In the genomic region with DNA sequence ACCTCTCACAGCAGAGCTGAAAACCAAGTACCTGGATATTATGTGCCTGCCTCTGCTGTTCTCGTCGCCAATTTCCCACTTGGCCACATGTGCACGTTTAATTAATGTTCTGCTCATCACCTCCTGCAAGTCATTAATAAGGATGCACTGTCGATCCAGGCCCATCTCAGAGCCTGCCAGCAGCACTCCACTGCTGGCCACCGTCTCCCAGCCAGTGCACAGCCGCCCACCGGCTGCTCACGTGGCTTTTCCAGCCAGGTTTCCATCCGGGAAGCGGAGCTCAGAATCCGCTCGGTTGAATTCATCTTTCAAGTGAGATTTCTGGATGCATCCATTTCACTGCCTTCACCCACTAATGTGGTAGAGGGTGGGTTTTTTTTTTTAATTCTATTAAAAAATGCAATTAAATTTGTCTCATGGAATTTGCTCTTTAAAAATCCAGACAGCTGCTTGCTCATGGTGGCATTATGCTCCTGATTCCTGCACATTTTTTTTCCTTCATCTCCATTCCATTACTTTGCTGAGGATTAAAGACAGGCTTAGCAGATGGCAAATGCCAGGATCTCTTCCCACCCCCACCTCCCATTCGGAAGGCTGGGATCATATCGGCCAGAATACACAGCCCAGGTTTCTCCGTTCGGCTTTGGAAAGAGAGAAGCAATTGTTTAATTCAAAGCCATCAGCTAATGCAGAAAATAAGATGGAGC, we compare ENCODE assay signal across 9 mouse cellular contexts.
DNase-seq lines count a peak whose midpoint lies in the region; ATAC-seq lines count a peak whose summit lies in the region.
"Had no signal": no experiment of that assay in that cellular context is flagged by ENCODE, and none has a peak within 500 bp of the region (broad histone marks: within the 10 kb centered on the region; RNA-seq: fewer than 3 reads in every experiment).

No protein-coding gene starts in this region.

- WGBS in embryonic facial prominence, embryonic 14.5 days = 39% methylated on average over 16 of the region's 16 CpGs
- WGBS in neural tube, embryonic 12.5 days = 57% methylated on average over 16 of the region's 16 CpGs

- ATAC-seq in embryonic facial prominence, embryonic 14.5 days (ENCODE audit: low read depth) = no peak
- ATAC-seq in frontal cortex, adult (ENCODE audit: low TSS enrichment) = peak; percentile 76
- ATAC-seq in neural tube, embryonic 12.5 days (ENCODE audit: low FRiP score, low read depth) = peak; percentile 73

- no peak for DNase-seq in embryonic facial prominence, embryonic 14.5 days (ENCODE audit: low spot score)
- peak; percentile 33 for DNase-seq in left cerebral cortex, adult 11 months (ENCODE audit: low spot score)
- DNase-seq in lung, postnatal 36 days = no peak
- DNase-seq in c-Kit-positive CD71-positive TER-119-positive erythroid progenitor cells, embryonic 14.5 days (ENCODE audit: low spot score) = no peak
- DNase-seq in kidney, postnatal 14 days = no peak
- DNase-seq: lung, postnatal 10 days had no signal

- H3K27ac ChIP-seq in embryonic facial prominence, embryonic 14.5 days (replicated peaks; ENCODE audit: low read depth, low read length) = no peak overlapping the region
- no peak overlapping the region for H3K27ac ChIP-seq in neural tube, embryonic 12.5 days

- no peaks in the 10 kb centered on the region for H3K9me3 ChIP-seq in embryonic facial prominence, embryonic 14.5 days (ENCODE audit: control insufficient read depth, low read length)
- H3K9me3 ChIP-seq in neural tube, embryonic 12.5 days = no peaks in the 10 kb centered on the region
- H3K9me3 ChIP-seq: G1E had no signal

- peaks cover 7% of the 10 kb centered on the region; the same call in 1 of the 2 replicates for H3K4me1 ChIP-seq in embryonic facial prominence, embryonic 14.5 days (ENCODE audit: control insufficient read depth, insufficient read depth, low read length)
- H3K4me1 ChIP-seq in neural tube, embryonic 12.5 days = no peaks in the 10 kb centered on the region

- no peak overlapping the region for H3K4me3 ChIP-seq in embryonic facial prominence, embryonic 14.5 days (ENCODE audit: low read depth, low read length)
- H3K4me3 ChIP-seq in neural tube, embryonic 12.5 days = no peak overlapping the region

- H3K9ac ChIP-seq in embryonic facial prominence, embryonic 14.5 days (ENCODE audit: low read depth, low read length) = no peak overlapping the region
- no peak overlapping the region for H3K9ac ChIP-seq in neural tube, embryonic 12.5 days

- H3K36me3 ChIP-seq in embryonic facial prominence, embryonic 14.5 days (ENCODE audit: control insufficient read depth, insufficient read depth, low read length) = no peaks in the 10 kb centered on the region
- no peaks in the 10 kb centered on the region for H3K36me3 ChIP-seq in neural tube, embryonic 12.5 days
- H3K36me3 ChIP-seq: G1E had no signal

- peak overlapping the region; percentile 26; the same call in 1 of the 2 replicates for H3K4me2 ChIP-seq in embryonic facial prominence, embryonic 14.5 days (ENCODE audit: low read depth, low read length)
- no peak overlapping the region for H3K4me2 ChIP-seq in neural tube, embryonic 12.5 days (replicated peaks)

- H3K27me3 ChIP-seq in embryonic facial prominence, embryonic 14.5 days (replicated peaks; ENCODE audit: control insufficient read depth, insufficient read depth, low read length) = no peaks in the 10 kb centered on the region
- no peaks in the 10 kb centered on the region for H3K27me3 ChIP-seq in neural tube, embryonic 12.5 days (replicated peaks)
